Mouse (Mus musculus): Measurements from ENCODE around the gene Gm20388.

DNA sequence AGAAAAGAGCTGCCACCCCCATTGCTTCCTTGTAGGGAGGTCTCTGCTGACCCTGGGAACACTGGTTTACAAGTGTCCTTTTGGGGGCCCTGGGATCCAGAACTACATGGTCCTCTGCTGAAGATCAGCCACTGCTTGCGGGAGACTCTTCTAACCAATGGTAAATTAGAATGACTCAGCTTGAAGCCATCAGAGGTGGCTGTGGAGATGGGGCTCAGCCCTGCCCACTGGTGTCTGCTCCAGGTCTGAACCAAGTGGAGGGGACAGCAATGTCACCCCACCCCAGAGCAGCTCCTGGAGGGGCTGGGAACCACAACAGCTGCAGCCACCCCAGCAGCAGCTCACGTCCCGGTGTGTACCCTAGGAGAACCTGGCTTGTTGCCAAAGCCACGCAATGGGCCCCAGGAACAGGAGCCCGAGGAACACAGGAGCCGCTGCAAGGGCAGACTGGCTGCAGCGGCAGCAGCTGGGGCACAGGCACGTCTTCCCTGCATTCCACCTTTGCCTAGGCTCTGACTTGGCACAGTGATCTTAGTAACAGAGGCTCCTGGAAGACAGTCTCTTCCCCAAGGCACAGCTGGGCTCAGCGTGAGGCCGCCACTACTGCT, 1961.3 kb downstream of the Gm20388 start:
- TF ChIP-seq CTCF (IDR thresholded peaks at IDR 0.05; ENCODE audit: insufficient read depth, low read depth, low read length), result no peak
- TF ChIP-seq POLR2A (IDR thresholded peaks at IDR 0.05; ENCODE audit: insufficient read depth, low read depth, low read length), result no peak

Data from olfactory bulb, adult 2 months (tissue).